Mouse (Mus musculus) hindlimb bud, embryonic 11.5 days (tissue): Measurements from ENCODE around the gene Kansl2.
"Not testable (repeated sequence)": the region's sequence is repeated elsewhere in the genome, so short reads cannot be mapped to it uniquely, and the experiment has no call there.

Experiments
- DNase-seq: peaks from one replicate; pipeline ENCODE4 v3.0.0-alpha.2; 2012; ENCODE audit warnings: low read depth, low spot score; ENCODE audit errors: extremely low spot score

The Kansl2 gene

GRCm38 (mm10) chr15:98536828-98537510, 2.9 kb upstream of the Kansl2 start:
- DNase-seq: no peak

- no peak for DNase-seq
Measured at GRCm38 (mm10) chr15:98535921-98536320, 1.9 kb upstream of the Kansl2 start.

- no peak for DNase-seq
Measured at GRCm38 (mm10) chr15:98533035-98533531, 981 bp downstream of the Kansl2 start.

- no peak for DNase-seq
Measured at GRCm38 (mm10) chr15:98532281-98532680, 1.8 kb downstream of the Kansl2 start.

- no peak for DNase-seq
Measured at GRCm38 (mm10) chr15:98528066-98528563, 5.9 kb downstream of the Kansl2 start.

- no peak for DNase-seq
Measured at GRCm38 (mm10) chr15:98527056-98527771, 6.8 kb downstream of the Kansl2 start.

- DNase-seq: no peak
Measured at GRCm38 (mm10) chr15:98526057-98526456, 8.0 kb downstream of the Kansl2 start.

- DNase-seq: no peak
Measured at GRCm38 (mm10) chr15:98521245-98521644, 12.8 kb downstream of the Kansl2 start.

GRCm38 (mm10) chr15:98517380-98518355, 16.4 kb downstream of the Kansl2 start:
- DNase-seq: no peak

- DNase-seq: not testable (repeated sequence)
Measured at GRCm38 (mm10) chr15:98514845-98515244, 19.2 kb downstream of the Kansl2 start.

- no peak for DNase-seq
Measured at GRCm38 (mm10) chr15:98514146-98514545, 19.9 kb downstream of the Kansl2 start.

- not testable (repeated sequence) for DNase-seq
Measured at GRCm38 (mm10) chr15:98513676-98514075, 20.4 kb downstream of the Kansl2 start.

GRCm38 (mm10) chr15:98512799-98513321, 21.2 kb downstream of the Kansl2 start:
- DNase-seq: no peak

- no peak for DNase-seq
Measured at GRCm38 (mm10) chr15:98512232-98512631, 21.8 kb downstream of the Kansl2 start.

- DNase-seq: no peak
Measured at GRCm38 (mm10) chr15:98511386-98511928, 22.6 kb downstream of the Kansl2 start.

- no peak for DNase-seq
Measured at GRCm38 (mm10) chr15:98510438-98511385, 23.4 kb downstream of the Kansl2 start.

GRCm38 (mm10) chr15:98509387-98509786, 24.7 kb downstream of the Kansl2 start:
- no peak for DNase-seq

- DNase-seq: no peak
Measured at GRCm38 (mm10) chr15:98507321-98507720, 26.7 kb downstream of the Kansl2 start.

GRCm38 (mm10) chr15:98506253-98506957, 27.7 kb downstream of the Kansl2 start:
- DNase-seq: no peak
